Mouse (Mus musculus) erythroid progenitor cell, adult 5-6 weeks (primary cell): ENCODE results near the gene Abca8a. TPM values are rescaled to one million over a fixed set of nuclear protein-coding genes. Genes with fewer than 3 reads are reported as not detected.

Experiments
- ATAC-seq: replicated peaks from 2 replicates; pipeline ENCODE4 v1.8.0; 2016; ENCODE audit warnings: moderate number of reproducible peaks, mild to moderate bottlenecking, moderate TSS enrichment, inconsistent platforms; ENCODE audit not compliant: poor library complexity, low FRiP score, severe bottlenecking
- total RNA-seq, 2 experiments: library from RNA; stranded (forward) in 1 of 2; stranded (reverse) in 1 of 2; fragments of 150-400 nt in 1 of 2; fragments of 186-747, 209-891 nt in 1 of 2; gene quantifications; 2 replicates each; pipeline versions ENCODE4 v1.2.3 to v1.2.4; 2015 to 2017; ENCODE audit warnings: low replicate concordance in 2 of 2

Gene Abca8a
- total RNA-seq (2015; ENCODE audit: low replicate concordance) (not detected in 2 replicates), total RNA-seq (2017; ENCODE audit: low replicate concordance) (0.13 and 0.76 TPM in 2 replicates)

DNA sequence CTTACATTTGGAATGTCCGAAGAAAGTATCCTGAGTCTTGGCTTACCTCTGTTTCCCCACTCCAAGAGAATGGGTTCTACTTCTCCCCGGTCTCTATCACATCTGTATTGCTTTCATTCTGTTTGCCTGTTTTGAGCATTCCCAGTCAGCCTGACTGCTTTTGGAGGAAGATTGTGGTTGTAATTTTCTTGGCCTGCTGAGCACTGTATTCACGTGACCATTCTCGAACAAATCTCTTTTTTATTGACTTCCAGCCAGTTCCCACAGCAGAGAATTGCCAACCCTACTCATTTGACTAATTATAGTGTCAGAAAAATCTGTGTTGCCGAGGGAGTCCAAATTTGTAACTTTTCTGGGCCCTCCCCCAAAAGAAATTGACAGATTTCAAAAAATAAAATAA is at the start of gene Abca8a:
Abca8a (minus strand) TSS at position 121 of the 400 bp plus-strand sequence.
- no peak for ATAC-seq

DNA sequence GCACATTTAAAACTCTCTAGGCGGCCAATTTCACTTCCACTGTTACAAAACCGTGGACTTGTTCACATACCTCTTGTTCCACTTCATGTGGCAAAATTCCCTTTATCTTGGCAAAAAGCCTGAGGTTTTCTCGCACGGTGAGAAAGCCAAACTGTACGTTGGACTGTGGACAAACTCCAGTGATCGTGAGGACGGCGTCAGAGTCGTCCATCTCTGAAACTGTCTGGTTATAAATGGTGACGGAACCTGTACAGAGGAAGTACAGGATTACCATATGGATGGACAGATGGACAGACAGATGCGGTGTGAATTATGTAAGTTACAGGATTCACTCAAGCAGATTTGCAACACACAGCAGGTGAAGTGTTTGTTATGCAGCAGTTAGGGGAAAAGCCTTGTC is 49.6 kb upstream of the Abca8a start:
- ATAC-seq: no peak

DNA sequence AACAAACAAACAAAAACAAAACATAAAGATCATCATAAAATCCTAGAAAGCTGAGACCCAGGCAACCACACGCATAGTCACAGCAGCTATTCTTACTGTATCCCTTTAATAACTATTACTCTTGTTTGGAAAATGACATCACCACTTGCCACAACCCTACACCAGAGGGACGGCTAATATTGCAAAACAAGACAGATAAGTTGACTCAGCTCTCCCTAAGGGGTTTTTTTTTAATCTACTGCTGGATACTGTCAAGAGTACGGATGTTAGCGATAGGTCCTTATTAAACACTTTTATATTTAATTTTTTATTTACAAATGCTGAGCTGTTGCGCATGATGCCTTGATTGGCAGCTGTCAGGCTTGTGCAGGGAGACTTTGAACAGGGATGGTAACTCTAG is 35.0 kb upstream of the Abca8a start:
- no peak for ATAC-seq

DNA sequence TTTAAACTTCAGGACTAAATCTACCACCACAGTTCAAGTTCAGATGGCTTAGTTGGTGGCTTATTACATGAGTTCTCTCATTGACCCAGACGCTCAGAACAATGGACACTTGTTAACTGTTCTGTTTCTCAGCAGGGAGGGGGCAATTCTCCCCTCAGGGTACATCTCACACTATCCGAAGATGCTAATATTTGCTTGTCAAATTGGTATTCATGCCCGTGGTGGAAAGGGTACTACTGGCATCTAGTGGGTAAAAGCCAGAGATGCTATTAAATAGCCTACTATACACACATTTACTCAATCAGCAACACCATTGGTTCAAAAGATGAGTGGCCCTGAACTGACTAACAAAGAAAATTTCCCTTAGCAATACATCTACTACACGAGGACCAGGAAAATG is 15.4 kb upstream of the Abca8a start:
- ATAC-seq: no peak

DNA sequence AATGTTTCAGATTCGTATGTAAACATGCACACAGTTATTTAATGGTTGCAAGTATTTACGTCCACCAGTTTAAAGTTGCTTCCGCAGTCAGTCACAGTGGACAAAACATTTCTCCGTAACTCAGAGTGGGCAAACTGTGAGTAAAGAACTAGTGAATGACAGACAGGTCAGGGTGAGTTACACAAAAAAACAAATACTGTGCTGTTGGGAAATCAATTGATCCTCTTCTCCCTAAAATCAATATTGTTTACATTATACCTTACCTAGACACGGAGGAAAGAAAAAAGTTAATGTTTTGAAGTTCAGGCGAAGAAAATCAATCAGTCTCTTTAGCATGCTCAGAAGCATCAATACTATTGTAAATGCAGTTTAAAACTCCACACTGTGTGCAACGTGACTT is 5.7 kb upstream of the Abca8a start:
- no peak for ATAC-seq

DNA sequence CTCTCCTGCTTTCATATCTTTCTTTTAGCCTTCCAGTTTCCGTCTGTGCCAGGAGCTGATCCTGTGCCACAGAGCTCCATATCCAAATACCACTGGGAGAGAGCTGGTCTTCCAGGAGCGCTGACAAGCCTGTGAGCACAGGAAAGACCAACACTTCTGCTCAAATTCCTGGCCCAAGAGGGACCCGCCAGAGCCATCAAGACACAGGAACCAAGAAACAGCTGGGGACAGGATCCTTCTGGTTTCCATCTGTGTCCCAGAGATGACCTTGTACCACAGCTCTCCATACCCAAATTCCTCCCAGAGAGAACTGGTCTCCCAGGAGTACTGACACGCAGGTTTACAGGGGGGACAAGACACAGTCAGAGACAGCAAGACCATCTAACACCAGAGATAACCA is 3.1 kb upstream of the Abca8a start:
- no peak for ATAC-seq

DNA sequence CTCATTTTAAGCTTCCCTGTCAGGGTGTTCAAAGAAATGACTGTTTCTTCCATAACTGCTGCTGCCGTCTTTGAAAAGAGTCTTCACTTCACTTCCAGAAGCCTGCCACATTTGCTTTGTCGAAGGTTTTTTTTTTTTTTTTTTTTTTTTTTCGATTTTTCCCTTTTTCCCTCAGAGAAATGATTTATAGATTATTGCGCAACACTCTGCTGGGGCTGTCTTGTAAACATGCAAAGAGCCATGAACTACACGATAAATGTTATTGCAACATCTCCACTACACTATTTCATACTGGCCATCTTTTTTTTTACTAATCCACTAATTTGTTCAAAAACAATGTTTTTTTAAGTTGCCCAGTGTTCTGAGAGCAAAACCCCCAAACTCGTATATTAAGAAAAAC is 1.7 kb upstream of the Abca8a start:
- no peak for ATAC-seq

DNA sequence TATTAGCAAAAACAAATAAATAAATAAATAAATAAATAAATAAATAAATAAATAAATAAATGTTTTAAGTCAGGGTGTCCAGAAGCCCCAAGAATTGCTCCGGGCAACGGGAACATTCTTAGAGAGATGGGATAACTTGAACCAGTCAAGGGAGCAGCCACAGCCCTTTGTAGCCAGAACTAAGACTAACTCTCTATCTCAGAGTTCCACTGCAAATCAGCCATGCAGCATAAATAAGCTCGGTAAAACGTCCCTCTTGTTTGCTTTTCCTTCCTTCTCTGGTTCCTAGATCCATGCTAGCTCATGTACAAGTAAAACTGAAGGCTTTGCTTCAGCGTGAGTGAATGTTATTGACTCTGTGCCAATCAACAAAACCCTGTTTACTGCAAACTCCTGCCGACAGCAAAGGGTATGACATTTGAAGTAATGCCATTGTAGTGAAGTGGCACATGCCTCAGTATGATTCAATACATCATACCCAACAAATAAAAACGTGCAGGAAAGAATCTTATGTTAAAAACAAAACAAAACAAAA is 865 bp downstream of the Abca8a start:
- no peak for ATAC-seq

DNA sequence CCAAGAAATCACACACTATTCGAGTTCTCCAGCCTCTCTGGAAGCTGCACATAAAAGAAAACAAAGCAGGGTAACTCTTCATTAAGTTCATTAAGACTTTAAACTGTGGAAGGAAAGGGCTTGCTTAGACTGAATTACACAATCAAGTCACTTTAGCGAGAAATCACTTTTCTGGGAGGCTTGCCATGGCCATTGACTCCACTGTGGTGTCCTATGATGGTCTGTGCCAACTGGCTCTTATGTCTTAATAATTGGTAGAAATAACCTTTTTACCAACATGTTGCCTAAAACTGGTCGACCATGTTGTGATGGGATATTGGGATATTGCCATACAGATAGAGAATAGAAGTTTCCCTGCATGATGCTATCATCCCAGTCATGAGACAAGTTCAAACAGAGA is 1.5 kb downstream of the Abca8a start:
- ATAC-seq: no peak

DNA sequence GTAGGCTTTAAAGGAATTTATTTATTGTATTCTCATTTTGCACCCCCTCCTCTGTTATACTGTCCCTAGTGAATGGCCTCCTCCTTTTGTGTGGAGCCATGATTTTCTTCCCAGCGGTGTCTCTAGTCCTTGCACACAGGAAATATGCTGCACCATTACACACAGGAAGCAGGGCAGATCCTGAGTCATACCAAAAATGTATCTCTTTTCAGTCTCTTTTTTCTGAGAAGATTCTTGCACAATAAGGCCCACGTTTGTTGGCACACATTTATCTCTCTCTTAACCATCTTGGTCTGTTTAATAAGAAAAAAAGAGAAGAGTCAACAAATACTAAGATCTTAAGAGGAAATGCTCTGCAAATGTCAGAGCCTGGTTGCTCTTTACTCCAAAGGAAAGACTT is 4.5 kb downstream of the Abca8a start:
- no peak for ATAC-seq

DNA sequence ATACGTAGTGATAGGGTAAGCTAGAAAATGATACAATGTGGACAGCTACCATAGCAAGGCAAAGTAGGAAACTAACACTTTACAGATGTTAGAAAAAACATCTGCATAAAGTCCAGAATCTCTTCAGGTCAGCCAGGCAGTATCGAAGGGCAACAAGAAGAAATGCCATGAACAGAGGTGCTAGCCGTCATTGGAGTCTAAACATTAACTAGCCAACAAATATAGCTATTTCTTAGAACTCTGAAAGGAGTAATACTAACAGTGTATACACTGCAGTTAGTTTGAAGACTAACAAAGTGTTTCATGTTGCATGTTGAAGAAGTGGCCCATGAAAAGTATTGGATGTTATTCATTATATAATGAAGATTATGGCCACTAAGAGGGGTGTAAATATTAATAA is 23.6 kb downstream of the Abca8a start:
- no peak for ATAC-seq

DNA sequence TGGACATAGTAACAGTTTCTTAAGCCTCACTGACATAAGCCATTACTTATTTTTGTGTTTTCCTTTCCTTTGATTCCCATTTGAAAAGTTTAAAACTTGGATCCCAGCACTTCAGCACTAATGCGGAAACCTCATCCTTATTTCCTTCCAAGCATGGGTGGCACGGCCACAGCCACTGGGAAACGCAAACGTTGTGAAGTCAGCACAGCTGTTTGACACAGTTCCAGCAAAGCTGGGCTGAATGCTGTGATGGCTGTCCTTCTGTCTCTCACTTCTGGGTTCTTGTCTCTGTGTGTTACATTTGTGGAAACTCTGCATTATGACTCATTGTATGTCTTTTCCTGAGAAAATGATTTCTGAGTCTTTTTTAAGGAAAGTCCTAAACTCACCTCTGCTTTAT is 34.7 kb downstream of the Abca8a start:
- ATAC-seq: no peak

DNA sequence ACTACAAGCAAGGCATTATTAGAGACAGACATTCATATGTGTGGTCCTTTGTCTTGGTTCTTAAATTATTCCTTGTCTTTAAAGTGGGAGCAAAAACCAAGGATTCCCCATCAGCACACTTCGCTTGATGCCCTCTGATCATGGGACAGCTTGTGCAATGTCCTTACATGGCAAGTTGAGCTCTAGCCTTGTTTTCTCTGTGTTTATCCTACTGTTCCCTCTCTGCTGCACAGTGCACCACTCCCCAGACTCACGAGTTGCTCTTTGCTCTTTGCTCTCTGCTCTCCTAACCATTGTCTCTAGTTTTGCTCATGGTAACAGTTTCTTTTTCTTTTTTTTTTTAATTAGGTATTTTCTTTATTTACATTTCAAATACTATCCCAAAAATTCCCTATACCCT is 35.7 kb downstream of the Abca8a start:
- ATAC-seq: no peak

DNA sequence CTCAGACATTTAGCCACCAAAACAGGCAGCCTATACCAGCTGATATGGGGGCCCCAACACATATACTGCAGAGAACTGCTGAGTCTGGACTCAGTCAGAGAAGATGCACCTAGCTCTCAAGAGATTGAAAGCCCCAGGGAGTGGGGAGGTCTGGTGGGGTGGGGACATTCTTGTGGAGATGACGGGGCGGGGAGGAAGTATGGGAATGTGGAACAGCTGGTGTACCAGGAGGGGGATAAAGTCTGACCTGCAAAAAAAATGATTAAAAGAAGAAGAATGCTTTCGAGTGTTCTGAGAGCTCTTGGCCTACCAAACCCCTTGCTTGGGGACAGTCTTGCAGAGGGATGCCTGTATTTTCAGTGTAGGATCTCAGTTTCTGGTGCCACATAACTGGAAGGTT is 42.1 kb downstream of the Abca8a start:
- ATAC-seq: no peak

DNA sequence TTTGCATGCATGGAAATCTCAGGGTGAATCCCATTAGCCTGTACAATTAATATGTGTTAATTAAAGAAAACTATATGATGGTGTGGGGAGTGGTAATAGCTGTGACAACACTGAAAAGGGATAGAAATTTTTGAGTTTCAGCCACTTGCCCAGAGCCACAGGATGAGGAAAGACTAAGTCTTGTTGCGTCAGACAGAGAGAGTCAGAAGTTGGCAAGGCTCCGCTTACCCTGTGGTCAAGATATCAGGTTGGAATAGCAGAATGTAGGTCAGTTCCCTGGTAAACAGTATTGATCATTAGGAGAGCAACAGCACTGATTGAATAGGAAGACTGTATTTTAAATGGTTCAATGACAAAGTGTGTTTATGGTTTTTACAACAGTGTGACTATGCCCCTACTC is 58.0 kb downstream of the Abca8a start:
- no peak for ATAC-seq

DNA sequence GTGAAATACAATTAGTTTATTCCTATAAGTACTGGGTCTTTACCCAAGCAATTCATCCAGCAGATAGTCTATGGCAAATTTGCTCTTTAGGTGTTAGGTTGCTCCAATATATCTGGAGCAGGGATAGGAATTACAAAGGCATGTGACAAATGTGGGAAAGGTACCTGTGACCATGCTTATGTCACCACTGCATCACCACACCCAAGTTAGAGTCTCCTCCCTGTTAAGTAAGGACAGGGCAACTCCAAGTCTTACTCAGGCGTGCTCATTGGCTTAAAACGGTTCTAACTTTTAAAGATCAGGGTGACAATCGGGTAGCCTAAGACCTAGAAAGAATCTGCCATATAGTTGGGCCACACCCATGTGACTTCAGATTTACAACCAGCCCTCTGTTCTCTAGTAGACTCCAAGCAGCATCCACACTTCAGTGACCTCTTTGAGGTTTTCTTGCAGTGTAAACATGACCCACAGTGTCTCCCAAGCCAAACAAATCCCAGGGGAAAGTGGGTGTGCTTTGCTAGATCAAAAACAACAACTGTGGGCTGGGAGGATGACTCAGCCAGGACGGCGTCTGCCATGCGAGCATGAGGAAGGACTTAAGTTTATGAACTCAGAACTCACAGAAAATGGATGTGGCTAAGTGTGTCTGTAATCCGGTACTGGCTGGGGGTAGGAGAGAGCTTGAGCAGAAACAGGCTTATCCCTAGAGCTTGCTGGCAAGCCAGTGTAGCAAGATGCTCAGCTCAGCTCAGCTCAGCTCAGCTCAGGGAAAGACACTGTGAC is 66.7 kb downstream of the Abca8a start:
- ATAC-seq: no peak

DNA sequence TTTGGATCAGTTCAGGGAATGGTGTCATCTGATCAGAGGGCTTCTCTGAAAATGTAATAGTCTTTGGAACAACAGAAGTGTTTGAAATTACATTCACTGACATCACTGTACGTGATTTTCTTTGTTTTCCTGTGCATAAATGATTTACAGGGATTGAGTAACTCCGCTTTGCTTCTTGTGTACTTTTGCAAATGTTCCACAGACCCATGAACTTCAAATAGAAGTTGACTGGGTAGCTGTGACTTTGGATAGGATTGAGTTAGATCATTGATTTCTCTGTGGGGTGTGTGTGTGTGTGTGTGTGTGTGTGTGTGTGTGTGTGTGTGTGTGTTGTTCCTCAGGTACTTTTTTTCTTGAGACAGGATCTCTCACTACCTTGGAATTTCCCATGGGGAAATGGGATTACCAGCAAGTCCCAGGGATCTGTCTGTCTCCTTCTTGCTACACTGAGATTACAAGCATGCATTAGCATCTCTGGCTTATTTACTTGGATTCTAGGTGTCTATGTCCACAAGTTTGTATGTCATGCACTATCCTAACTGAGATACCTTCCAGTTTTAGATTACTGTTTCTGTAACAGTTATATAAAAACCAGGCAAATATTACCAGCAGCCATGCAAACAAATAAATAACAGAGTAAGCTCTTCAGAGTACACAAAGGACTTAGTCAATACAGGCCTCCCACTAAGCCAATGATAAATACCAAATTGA is 84.8 kb downstream of the Abca8a start:
- ATAC-seq: no peak

DNA sequence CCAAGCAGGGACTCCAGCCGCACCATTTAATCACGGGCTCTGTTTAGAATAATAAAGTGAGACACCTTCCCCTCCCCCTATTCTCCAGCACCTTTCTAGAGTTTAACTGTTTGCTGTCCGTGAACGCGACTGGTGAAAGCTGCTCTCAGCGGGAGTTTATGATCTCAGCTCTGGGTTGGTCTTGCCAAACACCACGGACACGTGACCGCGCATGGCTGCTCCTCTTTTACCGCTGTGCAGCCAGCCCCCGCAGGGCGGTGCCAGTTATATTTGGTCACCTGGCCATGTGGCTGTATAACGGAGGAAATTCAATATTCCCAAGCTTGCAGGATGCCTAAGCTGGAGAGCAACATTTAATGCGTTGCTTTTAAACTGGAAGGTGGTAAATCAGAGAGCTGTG is 100.2 kb downstream of the Abca8a start, which contains the start of gene Abca8b:
Abca8b (minus strand) TSS at position 222 of the 400 bp plus-strand sequence.
- no peak for ATAC-seq

DNA sequence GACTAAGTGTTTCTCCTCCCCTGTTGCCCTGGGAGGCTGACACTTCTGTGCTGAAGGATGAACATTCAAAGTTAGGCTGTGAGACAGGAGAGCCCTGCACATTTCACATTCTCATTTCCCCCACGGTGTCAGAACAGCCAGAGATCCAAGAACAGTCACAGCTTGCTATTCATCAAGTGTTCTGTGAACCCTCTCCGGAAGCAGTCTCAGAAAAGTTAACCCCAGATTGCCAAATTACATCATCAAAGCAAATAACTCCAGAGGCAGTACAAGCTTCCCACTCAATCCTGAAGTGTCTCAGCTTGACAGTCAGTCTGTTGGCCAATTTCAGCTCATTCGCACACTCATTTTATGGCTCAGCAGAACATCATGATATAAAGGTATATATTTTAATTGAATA is 100.8 kb downstream of the Abca8a start:
- ATAC-seq: no peak

DNA sequence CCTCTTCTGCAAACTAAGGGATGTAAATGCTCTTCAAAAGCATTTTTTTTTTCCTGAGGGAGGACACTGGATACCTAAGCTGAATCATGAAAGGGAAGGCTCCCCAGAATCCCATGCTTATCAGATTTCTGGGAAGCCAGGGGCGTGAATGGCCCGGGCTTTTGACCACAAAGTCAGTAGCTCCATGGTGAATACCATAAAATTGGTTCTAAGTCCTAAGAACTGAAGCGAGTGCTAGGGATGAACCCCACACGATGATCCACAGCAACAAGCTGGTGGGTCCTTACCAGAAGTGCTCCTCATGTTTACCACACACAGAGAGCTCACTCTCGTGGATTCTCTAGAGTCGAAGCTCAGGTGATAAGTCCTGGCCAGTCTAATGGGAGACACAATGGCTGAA is 101.8 kb downstream of the Abca8a start:
- ATAC-seq: no peak

DNA sequence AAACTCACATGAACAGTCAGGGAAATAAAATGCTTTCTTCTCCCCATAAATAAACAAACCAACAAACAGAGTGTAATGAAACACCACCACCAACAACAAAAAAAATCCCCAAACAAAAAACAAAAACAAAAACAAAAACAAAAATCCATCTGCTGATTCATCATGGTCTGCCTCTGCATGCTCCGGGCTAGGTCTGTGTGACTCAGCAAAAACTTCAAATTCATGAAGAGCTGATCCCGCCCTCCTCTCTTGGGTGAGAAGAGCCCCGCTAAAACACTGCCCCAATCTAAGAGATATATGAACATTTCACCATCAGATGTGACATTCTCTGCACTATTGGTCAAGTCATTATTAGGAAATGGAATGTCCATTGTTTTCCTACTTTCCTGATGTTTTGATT is 104.5 kb downstream of the Abca8a start:
- no peak for ATAC-seq
